10 mouse cellular contexts compared by ENCODE assay signal in the genomic region with DNA sequence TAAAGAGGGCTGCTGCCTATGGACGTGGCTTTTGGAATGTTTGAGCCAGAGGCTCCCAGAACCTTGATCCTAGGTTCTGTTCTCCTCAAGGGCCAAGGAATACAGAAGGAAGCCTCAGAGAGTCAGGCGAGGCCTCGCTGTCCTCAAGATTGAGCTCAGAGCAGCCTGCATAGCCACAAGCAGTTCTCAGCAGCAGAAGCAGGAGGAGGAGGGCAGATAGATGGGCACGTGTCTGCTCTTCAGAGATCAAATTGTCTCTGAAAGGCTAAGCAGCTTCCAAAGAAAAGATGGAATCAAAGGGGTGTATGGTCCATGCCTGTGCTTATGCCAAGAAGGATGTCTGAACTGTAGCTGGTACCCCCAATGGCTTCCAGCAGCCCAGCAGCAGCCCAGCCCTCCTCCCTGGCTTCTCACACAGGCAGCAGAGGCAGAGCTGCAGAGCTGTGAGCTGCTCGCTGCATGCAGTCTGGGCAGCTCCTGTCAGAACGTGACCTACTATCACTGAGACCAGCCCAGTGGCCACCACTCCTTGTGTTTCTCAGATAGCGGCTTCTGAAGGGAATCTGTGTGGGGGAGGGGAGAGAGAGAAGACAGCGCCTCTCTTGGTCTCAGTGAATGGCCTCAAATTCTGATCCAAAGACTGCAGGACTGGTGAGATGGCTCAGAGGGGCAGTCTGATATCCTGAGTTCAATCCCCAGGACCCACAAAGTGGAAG. TPM values are rescaled to one million over a fixed set of nuclear protein-coding genes. Genes with fewer than 3 reads are reported as not detected.
A peak's percentile ranks its signal among the peaks of the same experiment; 100 is the strongest.
DNase-seq lines count a peak whose midpoint lies in the region; ATAC-seq and TF ChIP-seq lines count a peak whose summit lies in the region.
"Had no signal": no experiment of that assay in that cellular context is flagged by ENCODE, and none has a peak within 500 bp of the region (broad histone marks: within the 10 kb centered on the region; RNA-seq: fewer than 3 reads in every experiment).

No protein-coding gene starts in this region.

- WGBS in forebrain, embryonic 12.5 days, result 37% methylated on average over 8 of the region's 8 CpGs
- WGBS in forebrain, embryonic 16.5 days, result 41% methylated on average over 8 of the region's 8 CpGs
- 42% methylated on average over 8 of the region's 8 CpGs for WGBS in neural tube, embryonic 15.5 days
- 48% methylated on average over 8 of the region's 8 CpGs for WGBS in liver, postnatal 0 days (ENCODE audit: insufficient replicate concordance)
- 50% methylated on average over 8 of the region's 8 CpGs for WGBS in stomach, embryonic 15.5 days

- peaks cover 74% of the 10 kb centered on the region for H3K27me3 ChIP-seq in forebrain, embryonic 12.5 days
- peaks cover 22% of the 10 kb centered on the region for H3K27me3 ChIP-seq in forebrain, embryonic 16.5 days (replicated peaks; ENCODE audit: control insufficient read depth, insufficient read depth, low read length)
- H3K27me3 ChIP-seq in neural tube, embryonic 15.5 days (replicated peaks), result peaks cover 42% of the 10 kb centered on the region
- no peaks in the 10 kb centered on the region for H3K27me3 ChIP-seq in liver, postnatal 0 days (ENCODE audit: insufficient read depth, low read length)
- H3K27me3 ChIP-seq in stomach, embryonic 15.5 days (replicated peaks), result no peaks in the 10 kb centered on the region

- 0 out of 2 replicates have a peak overlapping the region, but pooled peaks have one; percentile 17 for H3K9ac ChIP-seq in forebrain, embryonic 12.5 days
- no peak overlapping the region for H3K9ac ChIP-seq in forebrain, embryonic 16.5 days (replicated peaks; ENCODE audit: low read depth, low read length)
- H3K9ac ChIP-seq in neural tube, embryonic 15.5 days (replicated peaks), result no peak overlapping the region
- H3K9ac ChIP-seq in liver, postnatal 0 days (replicated peaks), result no peak overlapping the region
- no peak overlapping the region for H3K9ac ChIP-seq in stomach, embryonic 15.5 days

- ATAC-seq in forebrain, embryonic 12.5 days (ENCODE audit: low FRiP score), result no peak
- ATAC-seq in forebrain, embryonic 16.5 days, result no peak
- ATAC-seq in neural tube, embryonic 15.5 days (ENCODE audit: low FRiP score), result 0 out of 2 replicates have a peak, but pooled peaks have one; percentile 39
- peak; percentile 95 for ATAC-seq in liver, postnatal 0 days
- peak; percentile 93 for ATAC-seq in stomach, embryonic 15.5 days (ENCODE audit: insufficient read depth, low FRiP score, low read depth)
- ATAC-seq in granulocyte monocyte progenitor cell, adult 5-6 weeks (replicated peaks; ENCODE audit: poor library complexity, severe bottlenecking), result no peak

- H3K4me1 ChIP-seq in forebrain, embryonic 12.5 days, result peaks cover 41% of the 10 kb centered on the region
- peaks cover 21% of the 10 kb centered on the region for H3K4me1 ChIP-seq in forebrain, embryonic 16.5 days (replicated peaks; ENCODE audit: control insufficient read depth, insufficient read depth, low read length)
- H3K4me1 ChIP-seq in neural tube, embryonic 15.5 days, result peaks cover 17% of the 10 kb centered on the region
- H3K4me1 ChIP-seq in liver, postnatal 0 days (ENCODE audit: insufficient read depth), result peaks cover 29% of the 10 kb centered on the region
- peaks cover 5% of the 10 kb centered on the region for H3K4me1 ChIP-seq in stomach, embryonic 15.5 days

- H3K4me2 ChIP-seq in forebrain, embryonic 12.5 days, result no peak overlapping the region
- no peak overlapping the region for H3K4me2 ChIP-seq in forebrain, embryonic 16.5 days (ENCODE audit: low read length)
- no peak overlapping the region for H3K4me2 ChIP-seq in neural tube, embryonic 15.5 days
- H3K4me2 ChIP-seq in liver, postnatal 0 days (ENCODE audit: low read depth, low read length), result peak overlapping the region; percentile 34
- no peak overlapping the region for H3K4me2 ChIP-seq in stomach, embryonic 15.5 days

- H3K27ac ChIP-seq in forebrain, embryonic 12.5 days, result no peak overlapping the region
- no peak overlapping the region for H3K27ac ChIP-seq in forebrain, embryonic 16.5 days (ENCODE audit: low read length)
- H3K27ac ChIP-seq in neural tube, embryonic 15.5 days (replicated peaks), result no peak overlapping the region
- H3K27ac ChIP-seq in liver, postnatal 0 days (ENCODE audit: low read depth), result 0 out of 2 replicates have a peak overlapping the region, but pooled peaks have one; percentile 1
- H3K27ac ChIP-seq in stomach, embryonic 15.5 days, result no peak overlapping the region

- no peaks in the 10 kb centered on the region for H3K36me3 ChIP-seq in forebrain, embryonic 12.5 days (replicated peaks)
- no peaks in the 10 kb centered on the region for H3K36me3 ChIP-seq in forebrain, embryonic 16.5 days (ENCODE audit: control insufficient read depth, insufficient read depth)
- no peaks in the 10 kb centered on the region for H3K36me3 ChIP-seq in neural tube, embryonic 15.5 days
- no peaks in the 10 kb centered on the region for H3K36me3 ChIP-seq in liver, postnatal 0 days (replicated peaks; ENCODE audit: insufficient read depth, low read length)
- no peaks in the 10 kb centered on the region for H3K36me3 ChIP-seq in stomach, embryonic 15.5 days

- no peaks in the 10 kb centered on the region for H3K9me3 ChIP-seq in forebrain, embryonic 12.5 days
- no peaks in the 10 kb centered on the region for H3K9me3 ChIP-seq in forebrain, embryonic 16.5 days (ENCODE audit: control insufficient read depth, low read length)
- no peaks in the 10 kb centered on the region for H3K9me3 ChIP-seq in neural tube, embryonic 15.5 days (replicated peaks)
- no peaks in the 10 kb centered on the region for H3K9me3 ChIP-seq in liver, postnatal 0 days (ENCODE audit: low read length)
- H3K9me3 ChIP-seq in stomach, embryonic 15.5 days, result no peaks in the 10 kb centered on the region

- H3K4me3 ChIP-seq in forebrain, embryonic 12.5 days (replicated peaks), result no peak overlapping the region
- H3K4me3 ChIP-seq in forebrain, embryonic 16.5 days (replicated peaks; ENCODE audit: low read length), result no peak overlapping the region
- no peak overlapping the region for H3K4me3 ChIP-seq in neural tube, embryonic 15.5 days (replicated peaks)
- no peak overlapping the region for H3K4me3 ChIP-seq in liver, postnatal 0 days (ENCODE audit: low read depth, low read length)
- no peak overlapping the region for H3K4me3 ChIP-seq in stomach, embryonic 15.5 days (replicated peaks)

- TF ChIP-seq EP300 in liver, postnatal 0 days (IDR thresholded peaks at IDR 0.05; ENCODE audit: low read depth), result peak; percentile 90

- 0 out of 2 replicates have a peak, but pooled peaks have one; percentile 8 for TF ChIP-seq CTCF in liver, postnatal 0 days (IDR thresholded peaks at IDR 0.05; ENCODE audit: low read depth)

- DNase-seq in neural tube, embryonic 10.5 days (ENCODE audit: extremely low spot score, low spot score), result no peak
- peak; percentile 54 for DNase-seq in liver, postnatal 0 days
- DNase-seq in right cerebral cortex, postnatal 36 days (ENCODE audit: low spot score in 2 of 2), result no peak
- DNase-seq: cerebellum, adult 11-12 months; right cerebral cortex, postnatal 25 days had no signal

RNA-seq across cellular contexts. Expression of gene Cd247, which starts 29.8 kb away (rescaled TPM):
- 1.1 and 2.4 TPM in 2 replicates for polyA plus RNA-seq in forebrain, embryonic 12.5 days (2016; fragmentation: Nextera tagmentation; extraction: Ambion mirVana)
- polyA plus RNA-seq in forebrain, embryonic 16.5 days (2015; fragmentation: Nextera tagmentation; extraction: Ambion mirVana), result 2.1 and 2.2 TPM in 2 replicates
- polyA plus RNA-seq in neural tube, embryonic 15.5 days (2015; fragmentation: Nextera tagmentation; extraction: Ambion mirVana), result 0.70 and 7.6 TPM in 2 replicates
- 0.13 and 0.43 TPM in 2 replicates for polyA plus RNA-seq in liver, postnatal 0 days (2015; fragmentation: Nextera tagmentation; extraction: Ambion mirVana)
- polyA plus RNA-seq in stomach, embryonic 15.5 days (2015; fragmentation: Nextera tagmentation; extraction: Ambion mirVana), result 0.55 and 0.73 TPM in 2 replicates
- total RNA-seq in granulocyte monocyte progenitor cell, adult 5-6 weeks (2014; fragmentation: Nextera tagmentation), result not detected in 2 replicates
- total RNA-seq in granulocyte monocyte progenitor cell, adult 5-6 weeks (2017), result 0.26 and 0.56 TPM in 2 replicates

RNA-seq across cellular contexts. Expression of gene Creg1, which starts 54.8 kb away (rescaled TPM):
- 26.3 and 27.2 TPM in 2 replicates for polyA plus RNA-seq in forebrain, embryonic 12.5 days (2016; fragmentation: Nextera tagmentation; extraction: Ambion mirVana)
- polyA plus RNA-seq in forebrain, embryonic 16.5 days (2015; fragmentation: Nextera tagmentation; extraction: Ambion mirVana), result 16.6 and 22.5 TPM in 2 replicates
- 45.7 and 47.1 TPM in 2 replicates for polyA plus RNA-seq in neural tube, embryonic 15.5 days (2015; fragmentation: Nextera tagmentation; extraction: Ambion mirVana)
- 289 and 305 TPM in 2 replicates for polyA plus RNA-seq in liver, postnatal 0 days (2015; fragmentation: Nextera tagmentation; extraction: Ambion mirVana)
- 107 and 111 TPM in 2 replicates for polyA plus RNA-seq in stomach, embryonic 15.5 days (2015; fragmentation: Nextera tagmentation; extraction: Ambion mirVana)
- 133 and 240 TPM in 2 replicates for total RNA-seq in granulocyte monocyte progenitor cell, adult 5-6 weeks (2014; fragmentation: Nextera tagmentation)
- total RNA-seq in granulocyte monocyte progenitor cell, adult 5-6 weeks (2017), result 110 and 206 TPM in 2 replicates

Comparison
In these comparisons a context has a peak if more than half of its experiments do, and no peak if none do; other contexts are left out.
1. ATAC-seq: peak in neural tube, embryonic 15.5 days (single experiment), liver, postnatal 0 days (single experiment) and stomach, embryonic 15.5 days (single experiment); none in forebrain, embryonic 12.5 days (single experiment), forebrain, embryonic 16.5 days (single experiment) and granulocyte monocyte progenitor cell, adult 5-6 weeks (single experiment).